Mouse (Mus musculus): ENCODE measurements around the gene Hnf4a. TPM values are rescaled to one million over a fixed set of nuclear protein-coding genes. Genes with fewer than 3 reads are reported as not detected.

The Hnf4a gene
- polyA plus RNA-seq, 1 experiment from 2014 or later: not detected

GRCm38 (mm10) chr2:163467585-163467984 is 39.0 kb upstream of the Hnf4a start:
- no peak for ATAC-seq (replicated peaks; ENCODE audit: insufficient number of reproducible peaks, insufficient read depth, low FRiP score, low read depth)
- H3K4me3 ChIP-seq: no peak overlapping the region
- no peak overlapping the region for H3K9ac ChIP-seq
- 78% methylated on average over 6 of the region's 6 CpGs for WGBS
- peaks cover 46% of the 10 kb centered on the region for H3K4me1 ChIP-seq (replicated peaks)
- no peak overlapping the region for H3K27ac ChIP-seq
- H3K27me3 ChIP-seq: no peaks in the 10 kb centered on the region
- no peak overlapping the region for H3K4me2 ChIP-seq
- no peaks in the 10 kb centered on the region for H3K9me3 ChIP-seq (replicated peaks)
- peaks cover 19% of the 10 kb centered on the region for H3K36me3 ChIP-seq

- peaks cover 34% of the 10 kb centered on the region for H3K4me1 ChIP-seq (replicated peaks)
- H3K4me2 ChIP-seq: no peak overlapping the region
- no peak for ATAC-seq (replicated peaks; ENCODE audit: insufficient number of reproducible peaks, insufficient read depth, low FRiP score, low read depth)
- H3K9me3 ChIP-seq (replicated peaks): no peaks in the 10 kb centered on the region
- H3K4me3 ChIP-seq: no peak overlapping the region
- no peak overlapping the region for H3K9ac ChIP-seq
- H3K27me3 ChIP-seq: no peaks in the 10 kb centered on the region
- H3K36me3 ChIP-seq: peaks cover 19% of the 10 kb centered on the region
- H3K27ac ChIP-seq: no peak overlapping the region
- 80% methylated on average over 6 of the region's 6 CpGs for WGBS
Measured at GRCm38 (mm10) chr2:163468866-163469265, 37.7 kb upstream of the Hnf4a start.

- H3K27me3 ChIP-seq: no peaks in the 10 kb centered on the region
- H3K4me3 ChIP-seq: no peak overlapping the region
- no peak for ATAC-seq (replicated peaks; ENCODE audit: insufficient number of reproducible peaks, insufficient read depth, low FRiP score, low read depth)
- no peak overlapping the region for H3K27ac ChIP-seq
- H3K36me3 ChIP-seq: peaks cover 19% of the 10 kb centered on the region
- no peaks in the 10 kb centered on the region for H3K9me3 ChIP-seq (replicated peaks)
- H3K4me1 ChIP-seq (replicated peaks): peaks cover 26% of the 10 kb centered on the region
- 93% methylated on average over 15 of the region's 15 CpGs for WGBS
- H3K4me2 ChIP-seq: no peak overlapping the region
- no peak overlapping the region for H3K9ac ChIP-seq
Measured at GRCm38 (mm10) chr2:163469711-163470110, 36.9 kb upstream of the Hnf4a start.

GRCm38 (mm10) chr2:163471136-163471535 is 35.5 kb upstream of the Hnf4a start:
- peaks cover 19% of the 10 kb centered on the region for H3K36me3 ChIP-seq
- peak overlapping the region; percentile 80 for H3K4me2 ChIP-seq
- H3K9ac ChIP-seq: no peak overlapping the region
- ATAC-seq (replicated peaks; ENCODE audit: insufficient number of reproducible peaks, insufficient read depth, low FRiP score, low read depth): no peak
- WGBS: 74% methylated on average over 3 of the region's 3 CpGs
- no peak overlapping the region for H3K27ac ChIP-seq
- H3K4me3 ChIP-seq: peak overlapping the region; percentile 93
- no peaks in the 10 kb centered on the region for H3K9me3 ChIP-seq (replicated peaks)
- peaks cover 14% of the 10 kb centered on the region for H3K4me1 ChIP-seq (replicated peaks)
- no peaks in the 10 kb centered on the region for H3K27me3 ChIP-seq

- Histone ChIP-seq H3K4me3 (peak overlapping the region; percentile 93), H3K36me3 (peaks cover 19% of the 10 kb centered on the region), H3K9me3 (replicated peaks) (no peaks in the 10 kb centered on the region), H3K4me2 (peak overlapping the region; percentile 80), H3K27ac (peak overlapping the region; percentile 84), H3K9ac (peak overlapping the region; percentile 86), H3K27me3 (no peaks in the 10 kb centered on the region), H3K4me1 (replicated peaks) (peaks cover 11% of the 10 kb centered on the region)
- ATAC-seq (replicated peaks; ENCODE audit: insufficient number of reproducible peaks, insufficient read depth, low FRiP score, low read depth): peak; percentile 65
- WGBS: 4% methylated on average over 36 of the region's 36 CpGs
Measured at GRCm38 (mm10) chr2:163471710-163472465, 34.7 kb upstream of the Hnf4a start.

- under 1% methylated on average over 30 of the region's 30 CpGs for WGBS
- no peaks in the 10 kb centered on the region for H3K9me3 ChIP-seq (replicated peaks)
- H3K4me1 ChIP-seq (replicated peaks): peaks cover 9% of the 10 kb centered on the region
- peak within 1 kb of the TSS; percentile 80 for H3K4me2 ChIP-seq
- peak within 1 kb of the TSS; percentile 84 for H3K27ac ChIP-seq
- H3K9ac ChIP-seq: peak within 1 kb of the TSS; percentile 86
- peak within 1 kb of the TSS; percentile 93 for H3K4me3 ChIP-seq
- no peaks in the 10 kb centered on the region for H3K27me3 ChIP-seq
- ATAC-seq (replicated peaks; ENCODE audit: insufficient number of reproducible peaks, insufficient read depth, low FRiP score, low read depth): peak; percentile 95
- peaks cover 19% of the 10 kb centered on the region for H3K36me3 ChIP-seq
Measured at GRCm38 (mm10) chr2:163472466-163472851, 34.1 kb upstream of the Hnf4a start, which contains the start of gene Fitm2. Gene Fitm2, minus strand, starts transcription at chr2:163472629.

- H3K4me2 ChIP-seq: no peak overlapping the region
- H3K36me3 ChIP-seq: no peaks in the 10 kb centered on the region
- WGBS: 45% methylated on average over 18 of the region's 18 CpGs
- peaks cover 7% of the 10 kb centered on the region for H3K4me1 ChIP-seq (replicated peaks)
- no peak overlapping the region for H3K4me3 ChIP-seq
- H3K27me3 ChIP-seq: peaks cover 26% of the 10 kb centered on the region
- H3K9me3 ChIP-seq (replicated peaks): no peaks in the 10 kb centered on the region
- ATAC-seq (replicated peaks; ENCODE audit: insufficient number of reproducible peaks, insufficient read depth, low FRiP score, low read depth): no peak
- H3K27ac ChIP-seq: no peak overlapping the region
- H3K9ac ChIP-seq: no peak overlapping the region
Measured at GRCm38 (mm10) chr2:163480191-163480825, 26.3 kb upstream of the Hnf4a start.

- Histone ChIP-seq H3K27ac (no peak overlapping the region), H3K4me2 (peak overlapping the region; percentile 49), H3K9ac (0 out of 2 replicates have a peak overlapping the region, but pooled peaks have one; percentile 26), H3K4me3 (peak overlapping the region; percentile 17; the same call in 1 of the 2 replicates), H3K36me3 (no peaks in the 10 kb centered on the region), H3K27me3 (peaks cover 26% of the 10 kb centered on the region), H3K9me3 (replicated peaks) (no peaks in the 10 kb centered on the region), H3K4me1 (replicated peaks) (peaks cover 7% of the 10 kb centered on the region)
- no peak for ATAC-seq (replicated peaks; ENCODE audit: insufficient number of reproducible peaks, insufficient read depth, low FRiP score, low read depth)
- 3% methylated on average over 21 of the region's 21 CpGs for WGBS
Measured at GRCm38 (mm10) chr2:163481539-163482029, 25.0 kb upstream of the Hnf4a start.

- WGBS: 82% methylated on average over 3 of the region's 3 CpGs
- Histone ChIP-seq H3K9ac (no peak overlapping the region), H3K4me1 (replicated peaks) (no peaks in the 10 kb centered on the region), H3K4me3 (no peak overlapping the region), H3K27ac (no peak overlapping the region), H3K4me2 (no peak overlapping the region), H3K9me3 (replicated peaks) (no peaks in the 10 kb centered on the region), H3K36me3 (no peaks in the 10 kb centered on the region), H3K27me3 (peaks cover 13% of the 10 kb centered on the region; the same call in 1 of the 2 replicates)
- ATAC-seq (replicated peaks; ENCODE audit: insufficient number of reproducible peaks, insufficient read depth, low FRiP score, low read depth): no peak
Measured at GRCm38 (mm10) chr2:163487360-163487759, 19.2 kb upstream of the Hnf4a start.

- no peak overlapping the region for H3K27ac ChIP-seq
- no peak overlapping the region for H3K9ac ChIP-seq
- 45% methylated on average over 5 of the region's 5 CpGs for WGBS
- no peak overlapping the region for H3K4me3 ChIP-seq
- peaks cover 22% of the 10 kb centered on the region; the same call in 1 of the 2 replicates for H3K27me3 ChIP-seq
- H3K4me1 ChIP-seq (replicated peaks): no peaks in the 10 kb centered on the region
- H3K9me3 ChIP-seq (replicated peaks): no peaks in the 10 kb centered on the region
- no peaks in the 10 kb centered on the region for H3K36me3 ChIP-seq
- ATAC-seq (replicated peaks; ENCODE audit: insufficient number of reproducible peaks, insufficient read depth, low FRiP score, low read depth): no peak
- H3K4me2 ChIP-seq: no peak overlapping the region
Measured at GRCm38 (mm10) chr2:163489725-163490291, 16.8 kb upstream of the Hnf4a start.

- H3K27ac ChIP-seq: no peak overlapping the region
- 86% methylated on average over 17 of the region's 17 CpGs for WGBS
- ATAC-seq (replicated peaks; ENCODE audit: insufficient number of reproducible peaks, insufficient read depth, low FRiP score, low read depth): no peak
- no peaks in the 10 kb centered on the region for H3K36me3 ChIP-seq
- H3K4me1 ChIP-seq (replicated peaks): no peaks in the 10 kb centered on the region
- H3K4me2 ChIP-seq: no peak overlapping the region
- no peaks in the 10 kb centered on the region for H3K9me3 ChIP-seq (replicated peaks)
- no peak overlapping the region for H3K4me3 ChIP-seq
- peaks cover 22% of the 10 kb centered on the region; the same call in 1 of the 2 replicates for H3K27me3 ChIP-seq
- no peak overlapping the region for H3K9ac ChIP-seq
Measured at GRCm38 (mm10) chr2:163490656-163491055, 16.0 kb upstream of the Hnf4a start.

Measured in heart, embryonic 15.5 days (tissue).